Mouse (Mus musculus) layer of hippocampus, postnatal 14 days (tissue): ENCODE data around the gene Atxn7l2. TPM values are rescaled to one million over a fixed set of nuclear protein-coding genes. Genes with fewer than 3 reads are reported as not detected.
A peak's percentile ranks its signal among the peaks of the same experiment; 100 is the strongest.

ENCODE experiments used
- DNase-seq, 2 experiments: peaks; one replicate each; pipeline ENCODE4 v3.0.0; 2021 to 2022; ENCODE audit warnings: low spot score in 2 of 2, mixed read lengths in 1 of 2
- total RNA-seq, 2 experiments: library from RNA; stranded (reverse); gene quantifications; 2 replicates each; pipeline ENCODE4 v1.2.3; 2021

Atxn7l2 gene
- total RNA-seq, 2 experiments from 2014 or later: 20.9 to 24.4 TPM

DNA sequence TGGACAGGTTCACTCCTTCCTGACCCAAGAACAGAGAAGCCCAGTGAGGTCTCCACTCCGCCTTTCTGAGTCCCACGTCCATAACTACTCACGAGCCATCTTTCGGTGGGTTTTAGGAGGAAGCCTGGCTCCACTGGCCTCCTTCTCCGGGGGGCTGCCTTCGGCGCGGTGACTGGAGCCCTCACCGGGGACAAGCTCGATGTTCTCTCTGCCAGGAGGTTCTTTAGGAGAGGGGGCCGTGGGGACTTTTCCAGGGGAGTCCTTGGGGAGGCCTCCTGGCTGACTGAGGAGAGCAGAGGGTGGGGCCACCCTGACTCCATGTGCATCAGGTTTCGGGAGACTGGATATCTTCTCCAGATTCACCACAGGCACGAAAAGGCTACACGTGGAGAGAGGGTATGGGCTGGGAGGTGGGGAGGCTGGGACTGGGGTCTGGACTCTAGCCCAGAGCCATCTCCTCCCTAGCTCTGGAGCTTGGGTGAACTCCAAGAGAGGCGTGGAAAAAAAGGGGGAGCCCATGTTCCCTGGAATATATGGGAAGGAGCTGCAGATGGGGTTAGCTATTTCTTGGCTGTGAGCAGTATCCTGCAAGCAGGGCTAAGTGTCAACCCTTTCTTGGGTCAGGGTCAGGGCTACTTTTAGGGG lies 3.9 kb downstream of the Atxn7l2 start:
- no peak for DNase-seq

- no peak for DNase-seq
Measured at GRCm38 (mm10) chr3:108205601-108206000, 5.1 kb downstream of the Atxn7l2 start.

DNA sequence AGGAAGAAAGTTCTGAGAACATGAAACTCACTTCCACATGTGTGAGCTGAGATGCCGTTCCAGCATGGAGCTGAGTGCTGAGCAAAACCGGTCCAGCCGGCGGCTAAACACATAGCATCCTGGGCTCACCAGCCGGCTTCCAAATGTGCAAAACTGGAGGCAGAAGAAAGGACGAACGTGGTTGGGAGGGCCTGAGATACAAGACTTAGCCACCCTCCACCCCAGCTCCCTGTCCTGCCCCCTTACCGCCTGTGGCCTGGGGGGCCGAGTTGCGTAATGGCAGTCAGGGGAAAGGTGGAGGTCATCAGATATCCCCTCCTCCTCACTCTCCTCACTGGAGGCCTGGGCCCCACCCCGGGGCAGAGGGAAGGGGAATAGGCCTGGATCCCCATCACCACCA lies 6.3 kb downstream of the Atxn7l2 start:
- no peak for DNase-seq

- DNase-seq: peak; percentile 77 to 80
Measured at GRCm38 (mm10) chr3:108203621-108204325, 7.0 kb downstream of the Atxn7l2 start.

DNA sequence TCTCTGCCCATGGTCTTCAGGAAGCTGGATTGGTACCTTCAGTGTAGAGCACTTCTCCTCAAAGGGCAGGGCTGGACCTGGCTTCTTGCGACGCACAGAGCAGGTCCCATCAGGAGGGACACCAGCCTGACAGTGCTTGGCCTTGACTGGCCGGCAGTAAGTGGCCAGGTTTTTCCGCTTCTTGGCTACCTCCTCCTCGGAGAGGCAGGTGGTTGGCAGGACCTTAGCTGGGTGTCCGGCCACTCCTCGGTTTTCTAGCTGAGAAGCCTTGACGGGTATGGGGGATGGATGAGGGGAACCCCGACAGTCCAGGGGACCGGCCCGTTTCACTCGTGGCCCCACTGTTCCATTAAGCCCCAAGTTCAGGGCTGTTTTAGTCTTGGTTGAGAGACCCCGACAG lies 7.5 kb downstream of the Atxn7l2 start:
- DNase-seq: no peak

DNA sequence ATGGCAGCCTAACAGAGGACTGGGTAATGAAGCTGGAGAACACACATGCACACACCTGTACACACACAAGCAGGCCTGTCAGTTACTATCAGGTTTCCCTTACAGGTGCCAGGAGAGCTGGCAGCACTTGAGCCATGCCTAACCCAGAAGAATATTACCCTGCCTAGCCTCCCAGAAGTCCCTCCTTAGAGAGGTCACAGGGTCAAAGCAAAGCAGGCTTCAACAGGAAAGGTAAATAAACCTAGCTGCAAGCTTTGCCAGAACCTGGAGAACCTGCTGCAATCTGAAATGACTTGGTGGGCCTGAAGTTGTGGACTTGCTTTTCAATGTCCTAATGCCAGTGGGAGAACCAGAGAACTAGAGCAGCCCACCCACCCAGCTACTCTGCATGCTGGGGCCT lies 8.2 kb downstream of the Atxn7l2 start:
- DNase-seq: no peak

DNA sequence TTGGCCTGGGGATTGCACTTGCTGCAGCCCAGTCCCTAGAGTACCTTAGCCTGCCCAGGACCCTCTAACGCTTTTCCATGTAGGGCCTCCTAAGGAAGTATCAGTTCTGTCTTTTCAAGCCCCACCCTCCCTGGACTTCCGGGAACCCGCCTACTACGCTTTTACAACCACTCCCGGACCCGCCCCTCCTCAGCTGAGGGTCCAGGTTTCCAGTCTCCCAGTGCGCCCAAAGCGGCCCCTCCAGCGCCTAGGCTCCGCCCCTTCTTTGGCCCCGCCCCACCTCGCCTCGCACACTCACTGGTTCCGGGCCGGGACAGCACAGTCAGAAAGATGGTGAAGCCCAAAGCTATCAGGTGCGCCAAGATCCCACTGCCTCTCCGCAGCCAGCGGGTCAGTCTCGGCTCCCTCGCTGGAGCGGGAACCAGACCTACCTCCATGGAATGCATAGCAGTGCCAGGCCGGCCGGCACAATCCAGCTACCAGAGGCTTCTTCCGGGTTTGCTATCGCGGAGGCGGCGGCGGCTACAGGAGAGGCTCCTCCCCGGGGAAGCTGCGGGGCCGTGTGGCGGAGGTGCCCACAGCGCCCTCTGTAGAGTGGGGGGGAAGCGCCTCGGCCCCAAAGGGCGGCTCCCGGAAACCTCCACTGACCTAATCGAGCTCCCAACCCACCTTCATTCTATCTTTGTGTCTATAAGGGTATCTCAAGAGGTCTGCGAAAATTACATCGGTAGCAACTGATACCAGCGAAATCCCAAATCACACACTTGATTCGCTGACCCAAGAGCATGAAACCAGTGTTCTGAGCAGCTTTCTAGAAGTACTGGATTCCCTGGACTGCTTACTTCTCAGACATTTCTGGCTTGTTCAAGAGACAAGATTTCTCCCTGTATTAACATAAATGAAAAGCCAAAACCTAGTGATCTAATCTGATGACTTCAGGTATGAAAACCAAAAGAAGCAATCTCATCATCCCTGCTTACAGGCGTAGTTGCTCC lies 10.1 kb downstream of the Atxn7l2 start, which contains the start of gene Cyb561d1:
Gene Cyb561d1 (minus strand): TSS at position 884 of the 995 bp plus-strand sequence.
- DNase-seq: peak; percentile 89 to 91

DNA sequence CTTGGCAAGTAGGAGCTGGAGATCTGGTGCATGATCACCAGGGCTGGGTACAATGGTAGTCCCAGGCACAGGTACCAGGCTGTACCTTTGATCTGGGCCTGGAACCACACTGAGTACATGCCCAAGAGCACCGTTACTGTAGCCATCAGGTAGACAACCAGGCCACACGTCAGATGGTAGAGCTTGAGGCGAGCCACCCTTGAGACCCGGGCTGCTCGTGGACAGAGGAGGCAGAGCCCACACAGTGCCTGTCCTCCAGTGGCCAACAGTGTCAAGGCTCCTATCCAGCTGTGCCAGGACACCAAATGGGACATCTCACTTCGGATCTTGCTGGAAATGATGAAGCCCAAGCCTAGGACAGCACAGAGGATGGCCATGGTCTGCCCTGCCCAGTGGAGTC lies 11.5 kb downstream of the Atxn7l2 start:
- no peak for DNase-seq

GRCm38 (mm10) chr3:108197066-108197497 lies 13.7 kb downstream of the Atxn7l2 start:
- DNase-seq: peak; percentile 74 to 79

GRCm38 (mm10) chr3:108195941-108196590 lies 14.7 kb downstream of the Atxn7l2 start:
- peak; percentile 74 to 81 for DNase-seq

- DNase-seq: no peak
Measured at GRCm38 (mm10) chr3:108195287-108195686, 15.4 kb downstream of the Atxn7l2 start.

DNA sequence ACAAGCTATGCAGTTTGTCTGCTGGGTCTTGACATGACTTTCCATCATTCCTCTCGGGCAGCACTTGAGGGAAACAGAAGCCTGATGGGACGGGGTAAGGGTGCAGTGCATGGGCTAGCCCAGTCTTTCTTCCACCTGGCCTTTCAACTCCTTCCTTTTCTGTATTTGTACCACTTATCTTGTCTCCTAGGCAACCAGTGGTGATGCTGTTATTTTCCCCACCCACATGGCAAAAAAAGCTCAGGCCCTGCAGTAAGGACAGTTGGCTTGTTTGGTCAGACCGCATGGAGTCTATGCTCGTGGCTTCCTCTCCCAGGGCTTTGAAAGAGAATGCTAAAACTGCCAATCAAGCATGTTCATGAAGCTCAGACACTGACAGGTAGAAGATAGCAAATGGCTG lies 17.0 kb downstream of the Atxn7l2 start:
- DNase-seq: no peak

DNA sequence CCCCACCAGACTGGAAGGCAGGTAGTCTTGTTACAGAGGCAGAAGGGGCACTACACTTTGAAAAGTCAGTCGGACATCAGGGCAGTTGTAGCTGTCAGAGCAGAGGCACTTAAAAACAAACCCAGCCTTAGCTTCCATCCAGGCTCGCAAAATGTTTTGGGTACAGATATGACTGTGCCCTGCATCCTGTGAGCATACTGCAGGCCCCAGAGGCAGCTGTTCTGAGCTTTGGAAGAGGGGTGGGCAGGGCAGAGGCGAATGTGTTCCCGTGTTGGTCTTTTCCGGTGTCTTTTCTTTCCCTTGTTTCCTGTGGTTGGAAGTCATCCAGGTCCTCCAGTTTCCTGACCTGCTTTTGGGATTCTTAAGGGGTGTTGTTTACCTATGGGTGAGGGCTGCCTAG lies 20.8 kb downstream of the Atxn7l2 start:
- DNase-seq: peak in 1 of 2 experiments; percentile 2

DNA sequence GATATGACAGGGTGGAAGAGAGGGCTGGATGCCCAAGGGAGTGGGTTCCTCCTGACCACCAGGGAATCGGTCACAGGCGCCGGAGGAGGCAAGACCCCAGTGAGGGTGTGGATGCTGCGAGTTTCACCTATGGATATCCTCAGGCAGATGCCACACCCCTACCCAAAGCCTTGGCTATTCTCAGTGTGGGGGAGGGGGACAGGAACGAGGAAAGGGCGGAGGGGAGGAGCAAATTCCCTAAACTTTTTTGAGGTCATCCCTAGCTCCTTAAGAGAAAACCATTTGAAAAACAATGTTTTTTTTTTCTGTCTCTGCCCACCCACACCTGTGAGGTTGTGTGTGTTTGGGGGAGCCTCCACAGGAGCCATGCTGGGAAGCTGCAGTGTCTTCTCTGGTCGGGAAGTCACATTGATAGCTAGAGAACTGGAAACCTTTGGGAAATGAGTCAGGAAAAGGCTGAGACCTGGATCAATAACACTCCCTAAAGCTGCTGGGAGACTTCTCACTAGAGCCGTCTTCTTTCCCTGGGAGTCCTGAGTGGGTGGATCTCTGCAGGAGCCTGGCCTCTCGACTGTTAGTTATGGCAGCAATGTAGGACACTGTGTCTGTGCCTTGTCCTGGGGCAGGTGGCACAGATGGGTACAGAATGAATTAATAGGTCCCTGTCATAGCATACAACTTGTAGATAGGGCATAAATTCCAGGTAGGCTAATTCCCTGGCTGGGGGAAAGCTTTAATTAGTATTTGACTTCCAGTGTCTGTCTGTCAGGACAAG lies 21.8 kb downstream of the Atxn7l2 start:
- no peak for DNase-seq

DNA sequence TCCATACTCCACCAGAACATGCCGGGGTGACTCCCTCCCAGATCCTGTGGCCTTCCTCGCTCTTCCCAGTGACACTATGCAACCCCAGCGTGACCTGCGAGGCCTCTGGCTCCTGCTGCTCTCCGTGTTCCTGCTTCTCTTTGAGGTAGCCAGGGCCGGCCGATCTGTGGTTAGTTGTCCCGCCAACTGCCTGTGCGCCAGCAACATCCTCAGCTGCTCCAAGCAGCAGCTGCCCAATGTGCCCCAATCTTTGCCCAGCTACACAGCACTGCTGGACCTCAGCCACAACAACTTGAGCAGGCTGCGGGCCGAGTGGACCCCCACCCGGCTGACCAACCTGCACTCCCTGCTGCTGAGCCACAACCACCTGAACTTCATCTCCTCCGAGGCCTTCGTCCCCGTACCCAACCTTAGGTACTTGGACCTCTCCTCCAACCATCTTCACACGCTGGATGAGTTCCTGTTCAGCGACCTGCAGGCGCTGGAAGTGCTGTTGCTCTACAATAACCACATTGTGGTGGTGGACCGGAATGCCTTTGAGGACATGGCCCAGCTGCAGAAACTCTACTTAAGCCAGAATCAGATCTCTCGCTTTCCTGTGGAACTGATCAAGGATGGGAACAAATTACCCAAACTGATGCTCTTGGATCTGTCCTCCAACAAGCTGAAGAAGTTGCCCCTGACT lies 23.5 kb downstream of the Atxn7l2 start:
- DNase-seq: peak in 1 of 2 experiments; percentile 3

DNA sequence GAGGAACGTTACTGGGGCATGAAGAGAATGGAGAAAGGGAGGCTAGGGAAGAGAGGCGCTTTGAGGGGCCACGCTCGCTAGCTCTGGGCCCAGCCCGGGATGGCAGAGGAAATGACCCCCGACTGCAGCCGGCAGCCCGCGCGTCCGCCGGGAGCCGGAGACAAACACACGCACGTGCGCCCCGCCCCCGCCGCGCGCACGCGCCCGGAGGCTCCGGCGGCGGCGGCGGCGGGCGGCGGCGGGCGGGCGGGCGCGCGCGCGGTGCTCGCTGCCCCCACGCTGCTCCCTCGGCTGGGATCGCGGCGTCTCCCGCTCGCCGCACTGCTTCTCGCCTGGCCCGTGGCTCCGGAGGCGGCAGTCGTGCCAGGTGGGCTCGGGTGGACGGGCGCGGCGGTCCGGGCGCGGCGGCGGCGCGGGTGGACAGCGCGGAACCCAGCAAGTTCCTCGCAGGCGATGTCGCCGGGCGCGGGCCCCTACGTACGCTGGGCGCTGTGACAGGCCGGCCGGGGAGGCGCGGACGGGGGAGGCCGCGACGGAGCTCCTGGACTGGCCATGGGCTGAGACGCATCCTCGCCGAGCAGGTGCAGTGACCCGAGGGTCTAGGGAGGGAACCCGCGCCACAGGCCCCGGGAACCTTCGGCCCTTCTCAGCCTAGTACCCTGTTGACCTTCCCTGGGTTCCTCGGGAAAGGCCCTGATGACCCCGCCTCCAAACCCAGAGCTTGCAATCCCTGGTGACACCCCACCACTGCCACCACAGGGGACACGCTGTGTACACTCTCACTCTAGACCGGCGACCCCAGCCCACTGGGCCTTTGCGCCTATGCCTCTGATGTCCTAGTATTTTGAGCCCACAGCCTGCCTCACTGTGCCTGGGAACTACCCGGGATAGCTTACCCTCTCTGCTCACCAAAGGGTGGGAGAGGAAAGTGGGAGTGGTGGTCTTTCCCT lies 24.4 kb downstream of the Atxn7l2 start, which contains the start of gene Amigo1:
Gene Amigo1 (plus strand): TSS at position 238 of the 950 bp plus-strand sequence.
- DNase-seq: peak in 1 of 2 experiments; percentile 35

GRCm38 (mm10) chr3:108185460-108186097 lies 25.2 kb downstream of the Atxn7l2 start:
- DNase-seq: no peak

DNA sequence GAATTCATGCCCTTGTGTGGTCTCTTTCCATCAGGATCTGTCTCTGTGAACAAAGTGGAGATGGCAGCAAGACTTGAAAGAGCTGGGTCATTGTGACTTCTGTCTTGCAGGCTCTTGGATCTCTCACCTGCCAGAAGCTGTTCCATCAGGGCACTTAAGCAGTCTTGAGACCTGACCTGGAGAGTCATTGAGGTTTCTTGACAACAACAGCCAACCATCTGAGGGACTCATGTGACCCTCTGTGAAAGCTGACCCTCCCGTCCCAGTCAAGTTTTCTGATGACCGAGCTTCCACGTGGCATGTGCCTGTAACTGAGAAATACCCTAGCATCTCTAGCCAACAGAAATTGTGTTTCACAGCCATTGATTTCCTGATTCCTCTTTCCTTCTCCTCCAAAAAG lies 26.0 kb downstream of the Atxn7l2 start:
- DNase-seq: no peak
